Mouse (Mus musculus): ENCODE results near the gene Six2.

DNA sequence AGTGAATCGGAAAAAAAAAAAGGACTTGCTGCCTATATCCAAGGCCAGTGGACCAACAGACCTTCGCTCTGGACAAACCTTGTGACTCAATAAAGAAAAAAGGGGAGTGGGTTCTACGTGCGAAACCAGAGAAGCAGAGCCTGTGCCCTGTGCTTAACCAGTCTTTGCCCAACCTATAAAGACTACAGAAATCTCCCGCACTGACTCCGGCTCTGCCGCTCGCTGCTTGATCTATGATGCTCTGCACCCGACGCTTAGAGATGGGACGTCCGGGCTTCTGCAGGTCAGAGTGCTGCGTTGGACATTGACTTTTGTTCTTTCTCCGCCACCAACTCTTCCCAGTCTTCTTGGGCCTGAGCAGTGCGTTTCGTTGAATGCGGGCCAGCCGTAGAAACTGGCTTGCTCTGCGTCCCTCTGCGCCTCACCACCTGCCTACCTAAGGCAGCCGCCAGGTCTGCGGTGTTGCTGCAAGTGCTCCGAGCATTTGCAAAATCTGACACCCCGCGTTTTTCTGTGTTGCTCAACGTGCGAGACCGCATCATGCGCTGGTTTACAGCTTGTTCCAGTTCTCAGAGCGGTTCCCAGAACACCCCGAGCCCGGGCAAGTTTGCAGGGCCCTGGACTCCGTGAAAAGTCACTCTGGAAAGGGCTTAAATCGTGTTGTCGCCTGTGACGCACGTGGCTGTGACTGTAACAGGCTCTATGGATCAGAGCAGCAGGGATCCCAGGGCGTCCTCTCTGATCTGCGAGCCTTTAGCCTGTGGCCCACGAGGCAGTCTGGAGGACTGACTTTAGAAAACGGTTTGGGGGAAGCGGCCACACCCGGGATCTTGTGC lies 3.8 kb upstream of the Six2 start:
- no peak for TF ChIP-seq CTCF (IDR thresholded peaks at IDR 0.05; ENCODE audit: borderline replicate concordance, control insufficient read depth, extremely low read depth, insufficient read depth, low read length, poor library complexity)
- no peak for TF ChIP-seq POLR2A (IDR thresholded peaks at IDR 0.05; ENCODE audit: control insufficient read depth, extremely low read depth, insufficient read depth, low read length, poor library complexity)
